Mouse (Mus musculus) embryonic facial prominence, embryonic 12.5 days (tissue): ENCODE measurements around the gene Ralgapa2. TPM values are rescaled to one million over a fixed set of nuclear protein-coding genes. Genes with fewer than 3 reads are reported as not detected.

Source experiments
- ATAC-seq: fragments of 200-750 bp; cut with Nextera tagmentation; 2 replicates; pipeline ENCODE4 v1.8.0; 2017; ENCODE audit not compliant: insufficient number of reproducible peaks, insufficient read depth, low FRiP score, low TSS enrichment
- H3K27ac ChIP-seq: fragments of 300-500 bp; sonication (generic); 2 replicates; pipeline ENCODE4 v1.5.1; 2016; ENCODE audit warnings: mild to moderate bottlenecking
- H3K27me3 ChIP-seq: fragments of 300-500 bp; sonication (generic); 2 replicates; pipeline ENCODE4 v1.6.1; 2016; ENCODE audit warnings: mild to moderate bottlenecking, moderate library complexity
- H3K36me3 ChIP-seq: fragments of 300-500 bp; sonication (generic); 2 replicates; pipeline ENCODE4 v1.6.1; 2016; ENCODE audit warnings: mild to moderate bottlenecking
- H3K4me1 ChIP-seq: fragments of 300-500 bp; sonication (generic); 2 replicates; pipeline ENCODE4 v1.6.1; 2016
- H3K4me2 ChIP-seq: fragments of 300-500 bp; sonication (generic); replicated peaks from 2 replicates; pipeline ENCODE4 v1.6.1; 2016; ENCODE audit warnings: mild to moderate bottlenecking, moderate library complexity
- H3K4me3 ChIP-seq: fragments of 300-500 bp; sonication (generic); 2 replicates; pipeline ENCODE4 v1.5.1; 2016; ENCODE audit warnings: mild to moderate bottlenecking
- H3K9ac ChIP-seq: fragments of 300-500 bp; sonication (generic); 2 replicates; pipeline ENCODE4 v1.6.1; 2016; ENCODE audit warnings: mild to moderate bottlenecking, moderate library complexity
- H3K9me3 ChIP-seq: fragments of 300-500 bp; sonication (generic); 2 replicates; pipeline ENCODE4 v1.6.1; 2016; ENCODE audit warnings: mild to moderate bottlenecking, moderate library complexity
- WGBS: fragments of 180-500 bp; shearing (Covaris S2); methylation state at CpG from one replicate; pipeline ENCODE4 v1.1.7; 2016; 5-methylcytosine and 5-hydroxymethylcytosine counted together
- polyA plus RNA-seq: library from polyadenylated mRNA; unstranded; fragments of >200 nt; fragmentation: Nextera tagmentation; extraction: Ambion mirVana; gene quantifications from 2 replicates; pipeline ENCODE4 v1.2.1, GENCODE M21; 2016

Gene Ralgapa2
- polyA plus RNA-seq, 1 experiment from 2014 or later: 10.0 TPM

DNA sequence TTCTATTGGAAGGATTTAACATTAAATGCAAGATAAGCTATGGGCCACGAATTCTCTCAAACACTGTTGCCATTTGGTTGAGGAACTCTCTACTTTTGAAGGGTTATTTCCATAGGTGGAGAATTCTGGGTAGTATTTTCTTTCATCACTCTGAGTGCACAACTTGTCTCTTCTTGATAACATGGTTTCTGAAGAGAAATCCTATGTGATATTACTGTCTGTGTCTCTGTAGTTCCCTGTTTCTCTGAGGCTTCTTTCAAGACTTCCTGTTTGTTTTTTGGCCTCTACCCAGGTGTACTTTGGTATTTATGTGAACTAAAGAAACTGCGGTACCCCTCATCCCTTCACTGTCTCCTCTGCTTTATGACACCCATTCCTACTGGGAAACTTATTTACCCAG lies 190.1 kb downstream of the Ralgapa2 start:
- no peaks in the 10 kb centered on the region for H3K36me3 ChIP-seq
- H3K4me2 ChIP-seq: no peak overlapping the region
- H3K9me3 ChIP-seq: no peaks in the 10 kb centered on the region
- H3K9ac ChIP-seq: no peak overlapping the region
- 93% methylated on average over 2 of the region's 2 CpGs for WGBS
- no peak overlapping the region for H3K27ac ChIP-seq
- ATAC-seq: no peak
- 0 out of 2 replicates have a peak, but pooled peaks cover 3% of the 10 kb centered on the region for H3K4me1 ChIP-seq
- H3K4me3 ChIP-seq: no peak overlapping the region
- H3K27me3 ChIP-seq: no peaks in the 10 kb centered on the region

DNA sequence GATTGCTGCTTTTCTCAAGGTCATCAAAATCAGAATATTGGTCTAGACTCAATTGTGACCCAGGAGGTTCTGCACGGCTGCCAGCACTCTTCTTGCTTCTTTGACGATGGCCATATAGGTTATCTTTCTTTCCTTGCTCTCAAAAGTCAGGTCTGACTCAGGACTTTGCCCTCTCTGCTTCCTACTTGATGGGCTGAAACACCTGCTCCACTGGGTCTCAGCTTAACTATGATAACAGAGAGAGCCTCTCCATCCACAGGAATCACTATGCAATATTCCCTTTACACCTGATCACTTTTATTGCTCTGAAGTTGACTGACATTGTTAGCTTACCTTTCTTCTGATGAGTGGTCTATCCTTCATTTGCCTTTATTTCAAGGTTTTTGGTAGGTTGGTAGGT lies 191.5 kb downstream of the Ralgapa2 start:
- Histone ChIP-seq H3K9me3 (no peaks in the 10 kb centered on the region), H3K4me1 (0 out of 2 replicates have a peak, but pooled peaks cover 3% of the 10 kb centered on the region), H3K9ac (no peak overlapping the region), H3K27ac (no peak overlapping the region), H3K4me2 (no peak overlapping the region), H3K36me3 (no peaks in the 10 kb centered on the region), H3K4me3 (no peak overlapping the region), H3K27me3 (no peaks in the 10 kb centered on the region)
- 90% methylated on average over 2 of the region's 2 CpGs for WGBS
- ATAC-seq: no peak

DNA sequence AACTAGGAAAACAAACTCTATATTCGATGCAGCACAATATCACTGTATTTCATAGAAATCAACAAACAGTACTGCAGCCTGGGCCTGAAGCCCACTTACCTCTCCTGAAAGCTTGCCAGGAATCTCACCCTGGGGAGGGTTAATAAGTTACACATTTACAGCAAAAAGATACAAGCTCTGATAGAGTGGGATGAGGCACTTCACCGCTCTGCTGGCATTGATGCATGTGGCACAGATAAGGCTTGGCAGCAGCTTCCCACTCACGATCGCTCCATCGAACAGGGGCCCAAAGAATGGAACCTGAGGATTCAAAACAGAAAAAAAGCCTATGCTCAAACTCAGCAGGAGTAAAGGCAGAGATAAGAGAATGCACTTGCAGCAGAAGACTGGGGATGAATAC lies 197.4 kb downstream of the Ralgapa2 start:
- ATAC-seq: no peak
- Histone ChIP-seq H3K4me2 (no peak overlapping the region), H3K36me3 (no peaks in the 10 kb centered on the region), H3K9me3 (no peaks in the 10 kb centered on the region), H3K4me3 (no peak overlapping the region), H3K4me1 (no peaks in the 10 kb centered on the region), H3K27me3 (no peaks in the 10 kb centered on the region), H3K27ac (no peak overlapping the region), H3K9ac (no peak overlapping the region)
- WGBS: 82% methylated on average over 5 of the region's 5 CpGs

DNA sequence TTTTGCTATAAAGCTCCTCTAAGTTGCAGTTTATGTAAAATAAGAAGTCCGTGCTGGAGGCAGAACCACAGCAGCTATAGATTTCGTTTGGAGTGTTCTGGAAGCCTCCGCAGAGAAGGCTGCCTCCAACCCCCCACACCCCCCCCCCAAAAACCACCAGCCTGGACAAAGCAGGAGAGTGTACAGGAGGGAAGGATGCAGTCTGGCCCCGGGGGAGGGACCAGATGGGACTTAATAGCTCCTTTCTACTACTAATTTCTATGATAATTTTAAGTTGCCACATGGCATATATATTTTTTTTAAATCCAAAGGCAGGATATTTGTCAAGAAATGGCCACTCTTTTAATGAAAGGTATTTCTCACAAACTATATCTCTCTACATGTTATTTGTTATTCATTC lies 198.3 kb downstream of the Ralgapa2 start:
- WGBS: 68% methylated on average over 4 of the region's 4 CpGs
- H3K36me3 ChIP-seq: no peaks in the 10 kb centered on the region
- H3K27me3 ChIP-seq: no peaks in the 10 kb centered on the region
- H3K9ac ChIP-seq: no peak overlapping the region
- H3K9me3 ChIP-seq: no peaks in the 10 kb centered on the region
- H3K4me3 ChIP-seq: no peak overlapping the region
- H3K27ac ChIP-seq: no peak overlapping the region
- H3K4me1 ChIP-seq: no peaks in the 10 kb centered on the region
- ATAC-seq: no peak
- H3K4me2 ChIP-seq: no peak overlapping the region

DNA sequence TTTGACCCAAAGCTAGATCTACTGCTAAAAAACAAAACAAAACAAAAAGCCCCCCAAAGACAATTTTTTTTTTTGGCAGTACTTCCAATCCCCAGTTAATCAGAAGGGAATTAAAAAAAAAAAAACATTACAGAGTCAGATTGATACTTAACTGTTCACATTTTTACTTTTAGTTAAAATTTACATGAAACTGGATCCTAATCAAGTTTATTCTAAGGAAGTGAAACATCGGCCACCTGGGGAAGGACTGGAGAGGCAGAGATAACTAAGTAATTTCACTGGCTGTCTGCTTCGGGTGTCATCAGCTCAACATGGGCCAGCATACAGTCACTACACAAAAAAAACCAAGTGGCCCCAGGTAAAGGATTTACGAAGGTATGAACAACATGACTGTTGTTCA lies 201.4 kb downstream of the Ralgapa2 start:
- no peak for ATAC-seq
- Histone ChIP-seq H3K4me1 (peaks cover 7% of the 10 kb centered on the region; the same call in 1 of the 2 replicates), H3K9me3 (no peaks in the 10 kb centered on the region), H3K27me3 (no peaks in the 10 kb centered on the region), H3K4me3 (no peak overlapping the region), H3K9ac (no peak overlapping the region), H3K27ac (no peak overlapping the region), H3K36me3 (no peaks in the 10 kb centered on the region), H3K4me2 (no peak overlapping the region)
- 77% methylated on average over 3 of the region's 3 CpGs for WGBS

DNA sequence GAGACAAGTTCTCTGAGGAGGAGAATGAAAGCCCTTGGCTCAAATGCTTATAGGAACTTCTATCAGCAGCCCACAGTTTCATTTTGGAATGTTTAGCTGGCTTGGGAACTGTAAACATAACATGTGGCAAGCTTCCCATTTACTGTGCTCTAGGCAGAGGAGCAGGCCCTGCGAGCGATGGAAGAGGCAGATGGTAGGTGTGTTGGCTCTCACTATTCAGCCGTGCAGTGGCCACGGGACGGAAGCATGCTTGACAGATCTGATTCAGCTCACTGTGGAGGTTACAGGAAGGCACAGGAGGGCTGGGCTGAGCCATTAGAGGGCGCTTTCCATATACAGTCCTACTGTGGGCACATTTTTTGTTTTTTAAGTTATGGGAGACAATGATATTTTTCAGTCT lies 201.9 kb downstream of the Ralgapa2 start:
- ATAC-seq: no peak

DNA sequence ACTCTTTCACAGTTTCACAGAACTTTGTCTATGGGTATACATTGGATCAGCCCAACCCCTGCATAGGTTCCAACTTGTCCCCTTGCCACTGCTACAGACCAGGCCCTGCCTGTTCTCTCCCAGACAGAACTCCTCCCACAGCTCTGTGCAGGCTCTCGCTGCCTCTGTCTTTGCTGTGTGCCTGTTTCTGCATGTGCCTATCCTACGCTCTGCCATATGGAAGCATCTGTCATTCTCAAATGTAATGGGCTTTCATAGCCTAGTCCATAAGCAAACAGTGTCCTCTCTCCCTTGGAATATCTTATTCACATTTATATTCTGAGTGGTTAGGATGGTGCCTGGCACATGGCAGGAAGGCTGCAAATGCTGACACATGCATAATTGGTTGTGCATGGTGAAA lies 202.7 kb downstream of the Ralgapa2 start:
- 78% methylated on average over 2 of the region's 2 CpGs for WGBS
- no peaks in the 10 kb centered on the region for H3K9me3 ChIP-seq
- no peak for ATAC-seq
- peaks cover 7% of the 10 kb centered on the region; the same call in 1 of the 2 replicates for H3K4me1 ChIP-seq
- H3K36me3 ChIP-seq: no peaks in the 10 kb centered on the region
- no peak overlapping the region for H3K4me3 ChIP-seq
- no peaks in the 10 kb centered on the region for H3K27me3 ChIP-seq
- no peak overlapping the region for H3K27ac ChIP-seq
- no peak overlapping the region for H3K4me2 ChIP-seq
- no peak overlapping the region for H3K9ac ChIP-seq

More for the DNA sequence above, 201.9 kb downstream of the Ralgapa2 start:
- no peaks in the 10 kb centered on the region for H3K9me3 ChIP-seq
- 58% methylated on average over 6 of the region's 6 CpGs for WGBS
- H3K4me1 ChIP-seq: peaks cover 7% of the 10 kb centered on the region; the same call in 1 of the 2 replicates
- H3K27ac ChIP-seq: no peak overlapping the region
- no peak overlapping the region for H3K9ac ChIP-seq
- no peak overlapping the region for H3K4me3 ChIP-seq
- no peak overlapping the region for H3K4me2 ChIP-seq
- no peaks in the 10 kb centered on the region for H3K27me3 ChIP-seq
- no peaks in the 10 kb centered on the region for H3K36me3 ChIP-seq

DNA sequence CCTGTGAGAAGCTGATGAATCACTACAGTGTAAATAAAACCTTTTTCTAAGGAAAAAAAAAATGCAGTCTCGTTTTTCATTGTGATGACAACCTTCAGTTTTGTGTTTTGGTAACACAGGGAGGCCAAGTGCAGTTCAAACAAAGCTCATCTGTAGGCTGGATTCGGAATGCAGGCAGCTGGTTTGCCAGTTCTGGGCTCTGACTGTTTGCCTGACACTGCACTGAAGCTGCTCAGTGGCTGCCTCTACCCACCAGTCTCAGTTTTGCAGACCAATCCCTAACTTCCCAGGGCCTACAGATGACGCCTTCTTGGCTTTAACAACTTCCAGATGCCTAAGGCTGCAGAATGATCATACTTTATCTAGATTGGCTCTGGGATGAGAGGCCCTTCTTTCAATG lies 205.1 kb downstream of the Ralgapa2 start:
- Histone ChIP-seq H3K9me3 (no peaks in the 10 kb centered on the region), H3K27me3 (no peaks in the 10 kb centered on the region), H3K4me3 (no peak overlapping the region), H3K36me3 (no peaks in the 10 kb centered on the region), H3K4me2 (no peak overlapping the region), H3K27ac (no peak overlapping the region), H3K9ac (no peak overlapping the region), H3K4me1 (peaks cover 7% of the 10 kb centered on the region; the same call in 1 of the 2 replicates)
- 0 out of 2 replicates have a peak, but pooled peaks have one; percentile 64 for ATAC-seq
- 17% methylated on average over 3 of the region's 3 CpGs for WGBS

DNA sequence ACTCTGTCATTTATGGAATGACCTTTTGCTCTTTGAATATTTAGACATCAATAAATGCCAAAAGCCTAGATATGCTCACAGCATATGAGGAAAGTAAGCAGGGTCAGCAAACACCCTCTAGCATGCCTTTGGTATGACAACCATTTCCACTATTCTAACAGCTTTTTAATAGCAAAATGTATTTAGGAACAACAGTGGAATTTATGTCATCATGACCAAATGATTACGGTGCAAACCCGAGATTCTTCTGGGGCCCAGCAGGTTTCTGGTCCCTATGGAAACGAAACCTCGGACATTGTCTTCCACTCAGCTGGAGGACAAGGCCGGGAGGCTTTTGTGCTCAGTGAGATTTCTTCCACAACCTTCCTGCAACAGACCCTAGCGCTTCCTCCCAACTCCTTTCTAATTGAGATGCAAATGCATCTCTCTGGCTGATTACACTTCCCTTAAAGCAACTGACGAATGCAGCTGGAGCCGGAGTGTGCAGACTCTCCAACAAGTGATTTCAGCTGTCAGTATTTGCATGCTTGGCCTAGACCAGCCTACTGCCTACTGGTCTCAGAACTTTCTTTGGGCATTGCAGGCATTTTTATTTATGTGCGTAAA lies 209.9 kb downstream of the Ralgapa2 start:
- H3K27me3 ChIP-seq: no peaks in the 10 kb centered on the region
- H3K4me2 ChIP-seq: no peak overlapping the region
- no peak overlapping the region for H3K9ac ChIP-seq
- 25% methylated on average over 9 of the region's 9 CpGs for WGBS
- no peak overlapping the region for H3K4me3 ChIP-seq
- H3K4me1 ChIP-seq: peaks cover 9% of the 10 kb centered on the region; the same call in 1 of the 2 replicates
- no peaks in the 10 kb centered on the region for H3K9me3 ChIP-seq
- H3K27ac ChIP-seq: no peak overlapping the region
- no peak for ATAC-seq
- no peaks in the 10 kb centered on the region for H3K36me3 ChIP-seq

DNA sequence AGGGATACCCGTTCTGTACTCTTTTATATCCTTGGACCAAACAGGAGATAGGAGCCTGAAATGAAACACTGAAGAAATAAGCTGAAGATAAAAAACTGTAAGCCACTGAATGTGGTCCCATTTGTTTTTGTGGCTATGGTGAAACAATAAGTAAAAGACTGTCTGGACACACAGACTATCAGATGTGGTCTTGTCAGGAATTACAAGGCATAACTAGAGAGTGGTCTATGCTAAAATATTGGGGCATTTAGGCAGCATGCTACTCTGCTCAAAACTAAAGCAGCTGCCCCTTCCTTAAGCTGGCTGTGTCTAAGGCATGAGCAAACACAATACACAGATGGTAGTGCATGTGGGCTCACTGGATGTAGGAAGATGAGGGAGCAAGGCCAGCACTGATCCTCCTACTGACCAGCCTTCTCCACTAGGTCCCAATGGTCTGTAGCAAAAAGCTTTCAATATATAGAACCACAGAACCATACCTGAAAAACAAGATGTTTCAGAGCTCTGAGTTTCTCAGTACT lies 211.6 kb downstream of the Ralgapa2 start:
- no peaks in the 10 kb centered on the region for H3K27me3 ChIP-seq
- 53% methylated on average over 1 of the region's 1 CpGs for WGBS
- H3K4me3 ChIP-seq: no peak overlapping the region
- H3K9me3 ChIP-seq: no peaks in the 10 kb centered on the region
- peaks cover 6% of the 10 kb centered on the region; the same call in 1 of the 2 replicates for H3K4me1 ChIP-seq
- H3K36me3 ChIP-seq: no peaks in the 10 kb centered on the region
- no peak overlapping the region for H3K9ac ChIP-seq
- no peak overlapping the region for H3K27ac ChIP-seq
- no peak overlapping the region for H3K4me2 ChIP-seq
- ATAC-seq: no peak

DNA sequence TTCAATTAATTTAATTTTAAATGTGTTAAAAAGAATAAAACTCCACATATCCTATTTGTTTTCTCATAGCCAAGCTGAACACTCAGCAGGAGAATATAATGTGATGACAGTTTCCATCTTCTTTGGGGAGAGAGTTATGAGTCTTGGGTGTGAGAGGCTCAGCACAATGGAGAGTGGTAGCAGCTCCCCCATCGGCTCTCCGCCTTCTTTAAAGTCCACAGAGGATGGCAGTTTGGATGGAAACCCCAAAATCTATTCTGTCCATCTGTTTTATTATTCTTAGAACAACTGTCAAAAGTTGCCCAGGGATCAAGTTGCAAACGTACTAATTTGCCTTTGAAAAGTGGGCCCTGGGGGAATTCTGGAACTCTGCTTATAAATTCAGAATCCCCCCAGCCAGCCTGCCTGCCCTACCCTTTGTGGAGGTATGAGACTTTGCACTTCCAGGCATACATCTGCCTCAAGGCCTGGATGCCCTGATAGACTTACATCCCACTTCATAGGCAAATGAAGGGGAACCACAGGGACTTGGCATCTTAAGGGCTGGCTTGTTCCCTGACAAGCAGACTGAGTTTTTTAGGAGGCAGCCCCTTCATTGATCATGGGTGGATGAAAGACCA lies 212.2 kb downstream of the Ralgapa2 start:
- Histone ChIP-seq H3K4me3 (no peak overlapping the region), H3K36me3 (no peaks in the 10 kb centered on the region), H3K4me2 (no peak overlapping the region), H3K27me3 (no peaks in the 10 kb centered on the region), H3K9ac (no peak overlapping the region), H3K9me3 (no peaks in the 10 kb centered on the region), H3K27ac (no peak overlapping the region), H3K4me1 (peaks cover 6% of the 10 kb centered on the region; the same call in 1 of the 2 replicates)
- 41% methylated on average over 3 of the region's 3 CpGs for WGBS
- ATAC-seq: no peak

DNA sequence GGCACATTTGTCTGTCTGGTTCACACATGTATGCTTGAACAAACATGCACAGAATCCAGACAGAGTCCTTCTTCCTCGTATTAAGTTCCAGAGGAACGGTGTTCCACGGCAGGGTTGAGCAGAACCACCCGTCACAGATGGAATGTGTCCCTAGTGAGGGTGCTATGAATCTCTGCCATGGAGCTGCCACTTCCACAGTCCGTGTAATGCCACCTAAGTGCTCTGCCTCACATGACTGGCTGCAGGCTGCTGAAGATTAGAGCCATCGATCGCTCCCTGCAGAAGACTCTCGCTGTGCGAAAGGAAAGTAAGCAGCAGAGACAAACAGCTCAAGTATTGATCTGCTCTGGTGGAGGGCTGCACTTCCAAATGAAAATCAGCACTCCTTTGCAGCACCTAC lies 218.6 kb downstream of the Ralgapa2 start:
- no peak overlapping the region for H3K4me2 ChIP-seq
- no peak overlapping the region for H3K27ac ChIP-seq
- H3K9ac ChIP-seq: no peak overlapping the region
- no peak overlapping the region for H3K4me3 ChIP-seq
- no peaks in the 10 kb centered on the region for H3K36me3 ChIP-seq
- WGBS: 77% methylated on average over 9 of the region's 9 CpGs
- H3K4me1 ChIP-seq: peaks cover 14% of the 10 kb centered on the region
- H3K9me3 ChIP-seq: no peaks in the 10 kb centered on the region
- no peaks in the 10 kb centered on the region for H3K27me3 ChIP-seq
- no peak for ATAC-seq
